Mouse (Mus musculus): ENCODE data around the gene Brd2. TPM values are rescaled to one million over a fixed set of nuclear protein-coding genes. Genes with fewer than 3 reads are reported as not detected.

Brd2 gene
- total and polyA plus RNA-seq, 3 experiments: 99.5 to 252 (median 189) TPM

GRCm38 (mm10) chr17:34106555-34106954 lies 15.9 kb downstream of the Brd2 start:
- Histone ChIP-seq H3K27me3 (ENCODE audit: control insufficient read depth in 1 of 2, insufficient read depth in 2 of 2, low read length in 2 of 2) (no peaks in the 10 kb centered on the region), H3K9ac (ENCODE audit: control insufficient read depth, low read depth, low read length, poor library complexity, severe bottlenecking) (no peak overlapping the region), H3K9me3 (replicated peaks; ENCODE audit: insufficient read depth, low read length) (no peaks in the 10 kb centered on the region), H3K27ac (ENCODE audit: control insufficient read depth, low read depth, low read length) (no peak overlapping the region), H3K79me2 (ENCODE audit: control insufficient read depth, insufficient read depth, low read length, poor library complexity) (no peaks in the 10 kb centered on the region), H3K4me1 (ENCODE audit: control insufficient read depth in 1 of 2, insufficient read depth in 2 of 2, low read length in 2 of 2) (no peaks in the 10 kb centered on the region), H3K4me3 (ENCODE audit: control insufficient read depth in 1 of 2, insufficient read depth in 1 of 2, low read depth in 2 of 2, low read length in 2 of 2) (no peak overlapping the region), H3K36me3 (ENCODE audit: control insufficient read depth in 1 of 2, insufficient read depth in 2 of 2, low read length in 2 of 2) (peaks cover 0 to 2% of the 10 kb centered on the region in 2 experiments; a peak in 1 of 4 replicates)
- no peak for DNase-seq (ENCODE audit: low read depth, low spot score)
- TF ChIP-seq ZMIZ1 (IDR thresholded peaks at IDR 0.05; ENCODE audit: low read depth, low read length) (no peak), TCF12 (IDR thresholded peaks at IDR 0.05; ENCODE audit: low read depth, low read length) (no peak), ETS1 (IDR thresholded peaks at IDR 0.05; ENCODE audit: low read depth, low read length) (no peak), ZC3H11A (IDR thresholded peaks at IDR 0.05; ENCODE audit: low read depth, low read length) (no peak), MYB (IDR thresholded peaks at IDR 0.05; ENCODE audit: low read depth, low read length) (no peak), EP300 (IDR thresholded peaks at IDR 0.05; ENCODE audit: low read depth in 1 of 2, low read length in 2 of 2) (no peak), ELF1 (IDR thresholded peaks at IDR 0.05; ENCODE audit: low read depth, low read length) (no peak), CTCF (IDR thresholded peaks at IDR 0.05 in 2 of 3, conservative IDR thresholded peaks at IDR 0.05 in 1 of 3; ENCODE audit: control insufficient read depth in 1 of 3, insufficient read depth in 1 of 3, low read depth in 2 of 3, low read length in 3 of 3, poor library complexity in 1 of 3, severe bottlenecking in 1 of 3) (no peak), MAX (IDR thresholded peaks at IDR 0.05; ENCODE audit: low read length) (no peak), MEF2A (IDR thresholded peaks at IDR 0.05; ENCODE audit: extremely low read depth, insufficient replicate concordance, low read depth, low read length, poor library complexity, severe bottlenecking) (no peak), GATA1 (IDR thresholded peaks at IDR 0.05; ENCODE audit: low read depth, low read length) (no peak), USF2 (IDR thresholded peaks at IDR 0.05; ENCODE audit: borderline replicate concordance in 1 of 2, insufficient read depth in 1 of 2, low read depth in 1 of 2, low read length in 2 of 2) (no peak), HCFC1 (IDR thresholded peaks at IDR 0.05; ENCODE audit: low read depth, low read length) (no peak), MAFK (IDR thresholded peaks at IDR 0.05; ENCODE audit: borderline replicate concordance, low read depth, low read length) (no peak), NRF1 (IDR thresholded peaks at IDR 0.05; ENCODE audit: insufficient read depth, low read depth, low read length, poor library complexity, severe bottlenecking) (no peak), MXI1 (IDR thresholded peaks at IDR 0.05; ENCODE audit: low read depth, low read length) (no peak), NELFE (IDR thresholded peaks at IDR 0.05; ENCODE audit: low read depth, low read length) (no peak), SMC3 (IDR thresholded peaks at IDR 0.05; ENCODE audit: low read depth, low read length) (no peak)

DNA sequence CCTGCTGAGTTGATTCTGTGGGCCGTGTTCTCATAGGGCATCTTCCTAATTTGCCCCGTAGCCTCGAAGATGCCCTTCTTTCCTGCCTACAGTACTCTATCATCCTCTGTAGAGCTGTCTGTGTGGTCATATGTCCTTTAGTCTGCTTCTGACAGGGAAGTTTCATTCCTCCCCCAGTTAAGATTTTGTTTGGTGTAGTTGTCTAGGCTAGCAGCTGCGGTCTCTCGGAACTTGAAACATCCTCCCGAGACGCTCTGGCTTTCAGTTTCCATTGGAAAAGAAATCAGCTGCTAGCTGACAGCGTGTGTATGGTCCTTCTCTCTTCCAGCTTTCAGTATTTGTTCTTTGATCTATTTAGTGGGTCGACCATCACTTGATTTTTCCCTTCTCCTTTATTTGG lies 17.6 kb downstream of the Brd2 start:
- no peaks in the 10 kb centered on the region for H3K36me3 ChIP-seq (ENCODE audit: control insufficient read depth in 1 of 2, insufficient read depth in 2 of 2, low read length in 2 of 2)
- no peaks in the 10 kb centered on the region for H3K9me3 ChIP-seq (replicated peaks; ENCODE audit: insufficient read depth, low read length)
- TF ChIP-seq POLR2A (IDR thresholded peaks at IDR 0.05; ENCODE audit: control insufficient read depth in 1 of 2, insufficient read depth in 1 of 2, low read depth in 1 of 2, low read length in 2 of 2, poor library complexity in 1 of 2) (no peak), ZMIZ1 (IDR thresholded peaks at IDR 0.05; ENCODE audit: low read depth, low read length) (no peak), NELFE (IDR thresholded peaks at IDR 0.05; ENCODE audit: low read depth, low read length) (no peak), MEF2A (IDR thresholded peaks at IDR 0.05; ENCODE audit: extremely low read depth, insufficient replicate concordance, low read depth, low read length, poor library complexity, severe bottlenecking) (no peak), MXI1 (IDR thresholded peaks at IDR 0.05; ENCODE audit: low read depth, low read length) (no peak), MAFK (IDR thresholded peaks at IDR 0.05; ENCODE audit: borderline replicate concordance, low read depth, low read length) (no peak), POLR2AphosphoS5 (IDR thresholded peaks at IDR 0.05; ENCODE audit: borderline replicate concordance, low read depth, low read length) (no peak), HCFC1 (IDR thresholded peaks at IDR 0.05; ENCODE audit: low read depth, low read length) (no peak), GABPA (IDR thresholded peaks at IDR 0.05; ENCODE audit: low read depth, low read length) (no peak), USF2 (IDR thresholded peaks at IDR 0.05; ENCODE audit: borderline replicate concordance in 1 of 2, insufficient read depth in 1 of 2, low read depth in 1 of 2, low read length in 2 of 2) (no peak), ZNF384 (IDR thresholded peaks at IDR 0.05; ENCODE audit: low read depth, low read length) (no peak), NRF1 (IDR thresholded peaks at IDR 0.05; ENCODE audit: insufficient read depth, low read depth, low read length, poor library complexity, severe bottlenecking) (no peak), CHD2 (IDR thresholded peaks at IDR 0.05; ENCODE audit: low read length) (no peak), TCF12 (IDR thresholded peaks at IDR 0.05; ENCODE audit: low read depth, low read length) (no peak), MYB (IDR thresholded peaks at IDR 0.05; ENCODE audit: low read depth, low read length) (no peak), E2F4 (IDR thresholded peaks at IDR 0.05; ENCODE audit: borderline replicate concordance, low read depth, low read length) (no peak), ZC3H11A (IDR thresholded peaks at IDR 0.05; ENCODE audit: low read depth, low read length) (no peak)
- H3K4me1 ChIP-seq (ENCODE audit: control insufficient read depth in 1 of 2, insufficient read depth in 2 of 2, low read length in 2 of 2): no peaks in the 10 kb centered on the region
- H3K79me2 ChIP-seq (ENCODE audit: control insufficient read depth, insufficient read depth, low read length, poor library complexity): no peaks in the 10 kb centered on the region
- DNase-seq (ENCODE audit: low read depth, low spot score): no peak
- H3K9ac ChIP-seq (ENCODE audit: control insufficient read depth, low read depth, low read length, poor library complexity, severe bottlenecking): no peak overlapping the region
- H3K27ac ChIP-seq (ENCODE audit: control insufficient read depth, low read depth, low read length): no peak overlapping the region
- H3K4me3 ChIP-seq (ENCODE audit: control insufficient read depth in 1 of 2, insufficient read depth in 1 of 2, low read depth in 2 of 2, low read length in 2 of 2): no peak overlapping the region
- H3K27me3 ChIP-seq (ENCODE audit: control insufficient read depth in 1 of 2, insufficient read depth in 2 of 2, low read length in 2 of 2): no peaks in the 10 kb centered on the region
